Mouse (Mus musculus) lung, postnatal 25 days (tissue): ENCODE measurements around the gene Zfp42.
"Not testable (repeated sequence)": the region's sequence is repeated elsewhere in the genome, so short reads cannot be mapped to it uniquely, and the experiment has no call there.

Source experiments
- DNase-seq: peaks from one replicate; pipeline ENCODE4 v3.0.0; 2022; ENCODE audit warnings: low spot score

Zfp42 gene

GRCm38 (mm10) chr8:43306896-43307295 lies at the start of gene Zfp42:
Zfp42 (minus strand) TSS chr8:43306980.
- DNase-seq, result no peak

GRCm38 (mm10) chr8:43356069-43356770 lies 49.4 kb upstream of the Zfp42 start:
- no peak for DNase-seq

GRCm38 (mm10) chr8:43352241-43352640 lies 45.5 kb upstream of the Zfp42 start:
- DNase-seq, result not testable (repeated sequence)

GRCm38 (mm10) chr8:43338555-43338954 lies 31.8 kb upstream of the Zfp42 start:
- DNase-seq, result no peak

- peak; percentile 9 for DNase-seq
Measured at GRCm38 (mm10) chr8:43333465-43333864, 26.7 kb upstream of the Zfp42 start.

- DNase-seq, result no peak
Measured at GRCm38 (mm10) chr8:43331657-43332056, 24.9 kb upstream of the Zfp42 start.

GRCm38 (mm10) chr8:43329913-43330705 lies 23.3 kb upstream of the Zfp42 start:
- DNase-seq, result no peak

- DNase-seq, result no peak
Measured at GRCm38 (mm10) chr8:43328666-43329065, 21.9 kb upstream of the Zfp42 start.

GRCm38 (mm10) chr8:43320771-43321170 lies 14.0 kb upstream of the Zfp42 start:
- DNase-seq, result peak; percentile 1

- no peak for DNase-seq
Measured at GRCm38 (mm10) chr8:43308213-43308612, 1.4 kb upstream of the Zfp42 start.

GRCm38 (mm10) chr8:43305676-43306075 lies 1.1 kb downstream of the Zfp42 start:
- no peak for DNase-seq

GRCm38 (mm10) chr8:43299796-43300195 lies 7.0 kb downstream of the Zfp42 start:
- DNase-seq, result no peak

GRCm38 (mm10) chr8:43295826-43296225 lies 11.0 kb downstream of the Zfp42 start:
- no peak for DNase-seq

- DNase-seq, result no peak
Measured at GRCm38 (mm10) chr8:43294191-43294590, 12.6 kb downstream of the Zfp42 start.

- DNase-seq, result no peak
Measured at GRCm38 (mm10) chr8:43290424-43291111, 16.2 kb downstream of the Zfp42 start.

- DNase-seq, result no peak
Measured at GRCm38 (mm10) chr8:43289781-43290180, 17.0 kb downstream of the Zfp42 start.

- no peak for DNase-seq
Measured at GRCm38 (mm10) chr8:43288840-43289239, 17.9 kb downstream of the Zfp42 start.

- no peak for DNase-seq
Measured at GRCm38 (mm10) chr8:43287456-43287855, 19.3 kb downstream of the Zfp42 start.

GRCm38 (mm10) chr8:43283231-43283630 lies 23.5 kb downstream of the Zfp42 start:
- no peak for DNase-seq

GRCm38 (mm10) chr8:43278397-43278796 lies 28.4 kb downstream of the Zfp42 start:
- no peak for DNase-seq

- DNase-seq, result no peak
Measured at GRCm38 (mm10) chr8:43260961-43261360, 45.8 kb downstream of the Zfp42 start.

- DNase-seq, result peak; percentile 1
Measured at GRCm38 (mm10) chr8:43257886-43258285, 48.9 kb downstream of the Zfp42 start.

GRCm38 (mm10) chr8:43255695-43256094 lies 51.1 kb downstream of the Zfp42 start:
- DNase-seq, result no peak
